Mouse (Mus musculus) myocyte (in vitro differentiated cells): Measurements from ENCODE around the gene Trappc2. TPM values are rescaled to one million over a fixed set of nuclear protein-coding genes. Genes with fewer than 3 reads are reported as not detected.

Source experiments
- H3K27me3 ChIP-seq: one replicate; pipeline ENCODE4 v1.6.1; 2011; ENCODE audit not compliant: control insufficient read depth, insufficient read depth, insufficient read length
- H3K36me3 ChIP-seq: one replicate; pipeline ENCODE4 v1.6.1; 2011; ENCODE audit not compliant: control insufficient read depth, insufficient read depth
- H3K4me2 ChIP-seq: one replicate; pipeline ENCODE4 v1.6.1; 2011; ENCODE audit warnings: low read depth, control low read depth
- H3K4me3 ChIP-seq: one replicate; pipeline ENCODE4 v1.5.1; 2011; ENCODE audit warnings: mild to moderate bottlenecking, control low read depth, moderate library complexity
- H3K79me2 ChIP-seq: one replicate; pipeline ENCODE4 v1.6.1; 2011; ENCODE audit not compliant: control insufficient read depth, insufficient read depth
- H3ac ChIP-seq: one replicate; pipeline ENCODE4 v1.6.1; 2011; ENCODE audit not compliant: control insufficient read depth, insufficient read length
- CEBPB ChIP-seq: IDR thresholded peaks from 2 replicates; pipeline ENCODE4 v1.6.1; 2011; ENCODE audit warnings: mild to moderate bottlenecking, moderate library complexity; ENCODE audit not compliant: poor library complexity, insufficient read depth, severe bottlenecking
- E2F4 ChIP-seq: IDR thresholded peaks from one replicate; pipeline ENCODE4 v1.6.1; 2011; ENCODE audit warnings: mild to moderate bottlenecking, control low read depth, moderate library complexity; ENCODE audit not compliant: insufficient read depth
- MAX ChIP-seq: IDR thresholded peaks from one replicate; pipeline ENCODE4 v1.6.1; 2011; ENCODE audit warnings: low read depth, mild to moderate bottlenecking, control low read depth
- MYOD1 ChIP-seq, 3 experiments: IDR thresholded peaks; one replicate each; pipeline ENCODE4 v1.6.1; 2011; ENCODE audit warnings: control low read depth in 2 of 3, low read depth in 2 of 3, mild to moderate bottlenecking in 2 of 3, moderate library complexity in 1 of 3; ENCODE audit not compliant: insufficient read length in 2 of 3, control insufficient read depth in 1 of 3
- MYOG ChIP-seq, 3 experiments: IDR thresholded peaks; one replicate each; pipeline ENCODE4 v1.6.1; 2011; ENCODE audit warnings: control low read depth in 2 of 3, low read depth in 2 of 3, mild to moderate bottlenecking in 2 of 3; ENCODE audit not compliant: insufficient read length in 2 of 3, control insufficient read depth in 1 of 3, insufficient read depth in 1 of 3
- POLR2A ChIP-seq: IDR thresholded peaks from one replicate; pipeline ENCODE4 v1.6.1; 2011; ENCODE audit warnings: low read depth, mild to moderate bottlenecking, control low read depth, moderate library complexity; ENCODE audit not compliant: insufficient read length
- POLR2AphosphoS2 ChIP-seq: IDR thresholded peaks from one replicate; pipeline ENCODE4 v1.6.1; 2011; ENCODE audit warnings: low read depth, control low read depth; ENCODE audit not compliant: insufficient read length
- REST ChIP-seq: IDR thresholded peaks from one replicate; pipeline ENCODE4 v1.6.1; 2011; ENCODE audit warnings: mild to moderate bottlenecking, control low read depth, moderate library complexity; ENCODE audit not compliant: insufficient read depth, insufficient read length
- SRF ChIP-seq: IDR thresholded peaks from one replicate; pipeline ENCODE4 v1.6.1; 2011; ENCODE audit warnings: low read depth; ENCODE audit not compliant: control insufficient read depth, insufficient read length
- TCF12 ChIP-seq: IDR thresholded peaks from one replicate; pipeline ENCODE4 v1.6.1; 2011; ENCODE audit warnings: mild to moderate bottlenecking, control low read depth; ENCODE audit not compliant: poor library complexity, insufficient read depth, severe bottlenecking
- TCF3 ChIP-seq: IDR thresholded peaks from one replicate; pipeline ENCODE4 v1.6.1; 2011; ENCODE audit warnings: low read depth, control low read depth; ENCODE audit not compliant: insufficient read length
- USF1 ChIP-seq: IDR thresholded peaks from one replicate; pipeline ENCODE4 v1.6.1; 2011; ENCODE audit warnings: low read depth, mild to moderate bottlenecking, control low read depth, moderate library complexity
- polyA plus RNA-seq: library from polyadenylated mRNA; unstranded; fragments of >200 nt; fragmentation: generic; extraction: Trizol; gene quantifications from one replicate; pipeline ENCODE4 v1.2.1, GENCODE M21; 2012; ENCODE audit warnings: missing spikeins

Gene Trappc2
- polyA plus RNA-seq, 1 experiment = 7.1 TPM

DNA sequence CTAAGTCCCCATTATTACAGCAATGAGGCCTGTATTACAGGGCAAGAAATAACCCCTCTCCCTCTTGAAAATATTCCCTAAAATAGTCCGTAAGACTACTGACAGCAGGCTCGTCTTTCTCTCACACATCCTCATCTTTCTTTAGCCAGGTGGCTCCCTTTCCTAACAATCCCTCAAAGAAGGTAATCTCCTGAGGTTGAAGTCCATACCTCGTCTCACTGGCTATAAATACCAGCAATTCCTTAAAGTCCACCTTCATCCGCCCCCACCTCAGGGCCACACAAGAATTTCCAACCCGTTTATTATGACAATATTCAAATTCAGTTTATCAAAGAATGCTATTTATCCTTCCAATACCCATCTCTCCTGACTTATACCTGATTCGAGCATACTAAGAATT lies 32.2 kb downstream of the Trappc2 start:
- no peak overlapping the region for H3K4me3 ChIP-seq
- TF ChIP-seq USF1 = no peak
- no peak for TF ChIP-seq TCF3
- TF ChIP-seq MYOD1 (IDR thresholded peaks at IDR 0.05; ENCODE audit: control insufficient read depth in 1 of 3, insufficient read length in 2 of 3, low read depth in 2 of 3) = no peak
- TF ChIP-seq E2F4 = no peak
- no peak for TF ChIP-seq MAX
- TF ChIP-seq CEBPB = no peak
- TF ChIP-seq POLR2A = no peak
- no peak for TF ChIP-seq SRF
- TF ChIP-seq POLR2AphosphoS2 = no peak
- no peak for TF ChIP-seq REST
- no peak for TF ChIP-seq MYOG (IDR thresholded peaks at IDR 0.05; ENCODE audit: control insufficient read depth in 1 of 3, insufficient read depth in 1 of 3, insufficient read length in 2 of 3, low read depth in 2 of 3)
- TF ChIP-seq TCF12 = no peak
- no peak overlapping the region for H3ac ChIP-seq
- no peaks in the 10 kb centered on the region for H3K27me3 ChIP-seq
- H3K79me2 ChIP-seq = peaks cover 97% of the 10 kb centered on the region
- H3K4me2 ChIP-seq = no peak overlapping the region
- no peaks in the 10 kb centered on the region for H3K36me3 ChIP-seq

DNA sequence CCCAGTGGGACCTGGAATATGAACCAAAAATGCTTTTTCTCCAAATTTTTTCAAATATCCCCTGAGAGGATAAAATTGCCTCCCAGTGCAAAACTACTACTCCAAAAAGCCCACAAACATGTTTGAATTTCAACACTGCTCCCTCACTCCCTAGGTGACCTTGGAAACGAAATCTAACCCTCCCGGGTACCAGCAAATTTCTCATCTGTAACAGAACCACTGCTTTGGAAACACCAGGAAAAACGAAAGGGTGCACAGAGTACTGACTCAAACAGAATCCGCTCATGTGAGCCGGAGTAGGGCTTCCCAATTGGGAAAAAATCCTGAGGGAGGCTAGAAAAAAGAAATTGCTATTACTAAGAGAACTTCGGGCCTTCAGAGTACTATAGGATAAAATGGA lies 37.0 kb downstream of the Trappc2 start:
- TF ChIP-seq MAX = no peak
- no peak for TF ChIP-seq TCF3
- no peak for TF ChIP-seq E2F4
- H3K36me3 ChIP-seq = no peaks in the 10 kb centered on the region
- no peak overlapping the region for H3K4me3 ChIP-seq
- H3K4me2 ChIP-seq = peak overlapping the region; percentile 66
- H3K79me2 ChIP-seq = peaks cover 66% of the 10 kb centered on the region
- no peak overlapping the region for H3ac ChIP-seq
- no peaks in the 10 kb centered on the region for H3K27me3 ChIP-seq

DNA sequence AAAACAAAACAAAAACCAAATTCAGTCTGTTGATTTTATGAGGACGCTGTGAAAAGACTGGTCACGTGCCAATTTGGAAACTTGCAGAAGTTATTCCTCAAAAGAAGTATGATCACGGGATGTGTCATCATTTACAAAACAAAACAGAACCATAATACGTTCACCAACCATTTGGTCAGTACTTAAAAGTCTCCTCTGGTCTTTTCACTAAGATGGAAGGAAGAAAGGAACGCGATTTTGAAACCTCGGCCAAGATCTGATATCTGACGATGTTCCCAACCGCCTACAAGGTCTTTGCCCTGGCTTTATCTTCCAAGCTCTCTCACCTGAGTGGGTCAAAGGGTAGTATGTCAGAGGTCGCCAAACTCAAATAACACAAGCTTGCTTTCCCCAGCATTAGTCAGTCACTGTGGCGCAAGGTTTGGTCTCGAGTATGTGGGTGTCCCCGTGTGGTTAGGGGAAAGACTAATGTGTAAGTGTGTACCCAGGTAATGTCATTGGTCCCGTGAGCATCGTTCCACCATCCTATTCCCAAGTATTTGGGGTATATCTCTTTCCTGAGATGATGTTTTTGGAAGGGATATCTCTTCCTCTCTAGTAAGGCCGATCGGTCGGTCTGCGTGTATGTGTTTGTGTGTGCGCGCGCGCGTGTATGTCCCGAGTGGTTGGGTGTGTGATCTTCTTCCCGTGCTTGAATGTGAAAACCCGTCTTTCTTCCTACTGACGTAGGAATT lies 38.4 kb downstream of the Trappc2 start:
- TF ChIP-seq SRF (no peak), USF1 (peak; percentile 80)
- H3ac ChIP-seq = peak overlapping the region; percentile 12
- H3K36me3 ChIP-seq = no peaks in the 10 kb centered on the region
- peak overlapping the region; percentile 66 for H3K4me2 ChIP-seq
- H3K27me3 ChIP-seq = no peaks in the 10 kb centered on the region
- peaks cover 53% of the 10 kb centered on the region for H3K79me2 ChIP-seq
- peak overlapping the region; percentile 69 for H3K4me3 ChIP-seq

DNA sequence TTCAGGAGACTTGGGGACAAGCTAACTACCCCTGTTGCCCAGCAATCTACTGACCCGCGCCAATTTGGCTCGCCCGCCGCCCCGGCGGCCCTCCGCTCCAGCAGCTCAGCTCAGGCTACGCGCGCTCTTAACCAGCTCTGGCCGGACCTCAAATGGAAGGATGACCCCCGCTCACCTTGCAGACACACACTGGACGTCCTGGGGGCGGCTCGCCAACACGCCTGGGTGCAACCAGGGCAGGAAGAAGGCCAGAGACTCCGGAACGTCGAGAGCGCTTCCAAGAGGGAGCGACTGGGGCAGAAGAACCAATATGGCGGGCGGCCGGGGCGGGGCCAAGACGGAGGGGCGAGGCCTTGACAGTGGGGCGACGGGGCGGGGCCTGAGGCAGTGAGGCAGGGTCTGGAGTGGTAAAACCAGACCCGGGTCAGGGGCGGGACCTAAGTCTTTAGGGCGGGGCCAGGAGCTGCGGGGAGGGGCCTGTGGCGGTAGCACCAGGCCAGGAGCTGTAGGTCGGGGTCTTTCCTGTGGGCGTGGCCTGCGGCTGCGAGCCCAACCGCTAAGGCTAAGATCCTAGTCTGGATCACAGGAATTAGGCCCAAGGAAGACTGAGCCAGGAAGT lies 39.1 kb downstream of the Trappc2 start, which contains the start of gene Rab9:
TSS of gene Rab9 (minus strand) at position 503 of the 619 bp plus-strand sequence.
- Histone ChIP-seq H3K4me2 (peak within 1 kb of the TSS; percentile 66), H3K79me2 (peaks cover 46% of the 10 kb centered on the region), H3K27me3 (no peaks in the 10 kb centered on the region), H3K36me3 (no peaks in the 10 kb centered on the region), H3ac (peak within 1 kb of the TSS; percentile 12), H3K4me3 (peak within 1 kb of the TSS; percentile 69)
- TF ChIP-seq POLR2A = peak; percentile 50
- no peak for TF ChIP-seq TCF3
- TF ChIP-seq MYOG (IDR thresholded peaks at IDR 0.05; ENCODE audit: control insufficient read depth in 1 of 3, insufficient read depth in 1 of 3, insufficient read length in 2 of 3, low read depth in 2 of 3) = no peak
- TF ChIP-seq REST = no peak
- TF ChIP-seq TCF12 = no peak
- TF ChIP-seq POLR2AphosphoS2 = peak; percentile 42

DNA sequence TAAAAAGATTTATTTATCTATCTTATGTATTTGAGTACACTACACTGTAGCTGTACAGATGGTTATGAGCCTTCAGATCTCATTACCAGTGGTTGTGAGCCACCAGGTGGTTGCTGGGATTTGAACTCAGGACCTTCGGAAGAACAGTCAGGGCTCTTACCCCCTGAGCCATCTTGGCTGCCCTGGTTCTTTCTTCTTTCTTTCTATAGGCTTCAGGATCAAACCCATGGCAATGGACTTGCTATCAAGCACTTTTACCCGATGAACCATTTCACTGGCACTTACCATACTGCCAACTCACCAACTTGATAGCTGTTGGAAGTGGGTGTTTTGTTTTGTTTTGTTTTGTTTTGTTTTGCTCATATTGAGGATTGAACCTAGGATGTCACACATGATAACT lies 54.7 kb downstream of the Trappc2 start:
- Histone ChIP-seq H3K79me2 (no peaks in the 10 kb centered on the region), H3K36me3 (no peaks in the 10 kb centered on the region), H3K4me2 (no peak overlapping the region), H3K4me3 (no peak overlapping the region), H3K27me3 (no peaks in the 10 kb centered on the region), H3ac (no peak overlapping the region)
- no peak for TF ChIP-seq USF1
- TF ChIP-seq SRF = no peak
- TF ChIP-seq MYOD1 (IDR thresholded peaks at IDR 0.05; ENCODE audit: control insufficient read depth in 1 of 3, insufficient read length in 2 of 3, low read depth in 2 of 3) = no peak
- TF ChIP-seq POLR2AphosphoS2 = no peak
- TF ChIP-seq CEBPB = no peak
- TF ChIP-seq TCF12 = no peak
- TF ChIP-seq POLR2A = no peak
- no peak for TF ChIP-seq TCF3
